Mouse (Mus musculus) midbrain, embryonic 13.5 days (tissue): ENCODE data around the gene Atp5f1. TPM values are rescaled to one million over a fixed set of nuclear protein-coding genes. Genes with fewer than 3 reads are reported as not detected.
"Not testable (repeated sequence)": the region's sequence is repeated elsewhere in the genome, so short reads cannot be mapped to it uniquely, and the experiment has no call there.

ENCODE experiments used
- ATAC-seq: fragments of 200-750 bp; cut with Nextera tagmentation; 2 replicates; pipeline ENCODE4 v1.8.0; 2017; ENCODE audit warnings: mild to moderate bottlenecking, moderate TSS enrichment, moderate library complexity
- H3K27ac ChIP-seq: fragments of 300-500 bp; sonication (generic); 2 replicates; pipeline ENCODE4 v1.5.1; 2015; ENCODE audit warnings: inconsistent platforms, mild to moderate bottlenecking, moderate library complexity
- H3K27me3 ChIP-seq: fragments of 300-500 bp; sonication (generic); 2 replicates; pipeline ENCODE4 v1.6.1; 2015; ENCODE audit warnings: mild to moderate bottlenecking, inconsistent platforms
- H3K36me3 ChIP-seq: fragments of 300-500 bp; sonication (generic); 2 replicates; pipeline ENCODE4 v1.6.1; 2015; ENCODE audit warnings: mild to moderate bottlenecking, inconsistent platforms
- H3K4me1 ChIP-seq: fragments of 300-500 bp; sonication (generic); replicated peaks from 2 replicates; pipeline ENCODE4 v1.6.1; 2015; ENCODE audit warnings: inconsistent platforms
- H3K4me2 ChIP-seq: fragments of 300-500 bp; sonication (generic); replicated peaks from 2 replicates; pipeline ENCODE4 v1.6.1; 2015; ENCODE audit warnings: moderate library complexity, mild to moderate bottlenecking, inconsistent platforms
- H3K4me3 ChIP-seq: fragments of 300-500 bp; sonication (generic); replicated peaks from 2 replicates; pipeline ENCODE4 v1.5.1; 2015; ENCODE audit warnings: mild to moderate bottlenecking, inconsistent platforms
- H3K9ac ChIP-seq: fragments of 300-500 bp; sonication (generic); replicated peaks from 2 replicates; pipeline ENCODE4 v1.6.1; 2015; ENCODE audit warnings: mild to moderate bottlenecking, inconsistent platforms
- H3K9me3 ChIP-seq: fragments of 300-500 bp; sonication (generic); 2 replicates; pipeline ENCODE4 v1.6.1; 2016; ENCODE audit warnings: mild to moderate bottlenecking, inconsistent platforms
- WGBS: fragments of 180-500 bp; shearing (Covaris S2); methylation state at CpG from one replicate; pipeline ENCODE4 v1.1.7; 2015; 5-methylcytosine and 5-hydroxymethylcytosine counted together
- polyA plus RNA-seq: library from polyadenylated mRNA; unstranded; fragments of >200 nt; fragmentation: Nextera tagmentation; extraction: Ambion mirVana; gene quantifications from 2 replicates; pipeline ENCODE4 v1.2.1, GENCODE M21; 2015

The Atp5f1 gene
- polyA plus RNA-seq, 1 experiment from 2014 or later = 541 TPM

DNA sequence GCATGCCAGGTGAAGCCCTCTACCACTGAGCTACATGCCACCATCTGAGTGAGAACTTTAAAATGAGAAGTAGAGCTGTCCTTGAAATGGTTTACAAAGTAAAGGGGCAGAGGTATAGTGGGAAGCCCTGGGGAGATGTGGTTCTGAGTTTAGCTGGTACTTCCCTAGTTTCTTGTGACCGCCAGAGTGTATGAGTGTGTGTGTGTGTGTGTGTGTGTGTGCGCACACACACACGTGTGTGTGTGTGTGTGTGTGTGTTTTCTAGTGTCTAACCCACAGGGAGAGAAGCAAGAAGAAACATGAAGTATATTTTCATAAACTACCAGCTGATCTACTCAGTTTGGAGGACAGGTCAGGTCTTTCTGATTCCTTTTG, 31.7 kb downstream of the Atp5f1 start:
- Histone ChIP-seq H3K4me3 (no peak overlapping the region), H3K27ac (no peak overlapping the region), H3K36me3 (no peaks in the 10 kb centered on the region), H3K9ac (no peak overlapping the region), H3K4me2 (no peak overlapping the region), H3K27me3 (no peaks in the 10 kb centered on the region), H3K4me1 (no peaks in the 10 kb centered on the region), H3K9me3 (no peaks in the 10 kb centered on the region)
- 90% methylated on average over 3 of the region's 3 CpGs for WGBS
- ATAC-seq = no peak

DNA sequence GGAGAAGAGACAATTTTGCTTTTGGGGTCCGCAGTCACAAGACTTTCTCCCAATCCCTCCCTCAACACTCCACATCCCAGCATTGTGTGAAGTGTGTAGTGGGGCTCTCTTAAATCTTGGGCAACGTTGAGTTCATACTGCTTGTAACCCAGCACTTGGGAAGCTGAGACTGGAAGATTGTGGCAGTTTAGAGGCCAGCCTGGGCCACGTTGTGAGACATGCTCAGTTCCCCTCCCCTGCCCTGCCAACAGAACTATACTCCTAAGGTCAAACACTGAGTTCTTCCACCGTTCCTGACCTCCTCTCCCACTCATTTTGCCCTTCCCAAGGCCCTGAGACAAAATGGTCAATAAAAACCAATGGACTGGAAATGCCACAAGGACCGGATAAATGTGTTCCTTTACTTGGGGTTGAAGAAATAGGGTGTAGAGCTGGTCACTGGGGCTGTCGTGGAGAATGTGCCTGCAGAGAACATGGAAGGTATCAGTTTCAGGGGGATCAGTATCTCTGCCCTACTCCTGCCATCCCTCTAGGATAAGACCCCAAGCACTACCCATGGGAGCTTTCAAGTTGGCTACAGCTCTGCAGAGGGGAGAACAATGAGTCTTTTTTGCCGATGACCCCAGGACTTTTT, 32.2 kb downstream of the Atp5f1 start:
- Histone ChIP-seq H3K4me1 (no peaks in the 10 kb centered on the region), H3K9ac (no peak overlapping the region), H3K27ac (no peak overlapping the region), H3K9me3 (no peaks in the 10 kb centered on the region), H3K4me3 (no peak overlapping the region), H3K36me3 (no peaks in the 10 kb centered on the region), H3K4me2 (no peak overlapping the region), H3K27me3 (no peaks in the 10 kb centered on the region)
- WGBS = 80% methylated on average over 7 of the region's 7 CpGs
- no peak for ATAC-seq

GRCm38 (mm10) chr3:105924616-105925015, 35.3 kb downstream of the Atp5f1 start:
- no peaks in the 10 kb centered on the region for H3K9me3 ChIP-seq
- no peaks in the 10 kb centered on the region for H3K4me1 ChIP-seq
- no peaks in the 10 kb centered on the region for H3K36me3 ChIP-seq
- WGBS = 89% methylated on average over 9 of the region's 9 CpGs
- no peak overlapping the region for H3K9ac ChIP-seq
- no peak overlapping the region for H3K27ac ChIP-seq
- no peak overlapping the region for H3K4me3 ChIP-seq
- H3K4me2 ChIP-seq = no peak overlapping the region
- no peak for ATAC-seq
- no peaks in the 10 kb centered on the region for H3K27me3 ChIP-seq

DNA sequence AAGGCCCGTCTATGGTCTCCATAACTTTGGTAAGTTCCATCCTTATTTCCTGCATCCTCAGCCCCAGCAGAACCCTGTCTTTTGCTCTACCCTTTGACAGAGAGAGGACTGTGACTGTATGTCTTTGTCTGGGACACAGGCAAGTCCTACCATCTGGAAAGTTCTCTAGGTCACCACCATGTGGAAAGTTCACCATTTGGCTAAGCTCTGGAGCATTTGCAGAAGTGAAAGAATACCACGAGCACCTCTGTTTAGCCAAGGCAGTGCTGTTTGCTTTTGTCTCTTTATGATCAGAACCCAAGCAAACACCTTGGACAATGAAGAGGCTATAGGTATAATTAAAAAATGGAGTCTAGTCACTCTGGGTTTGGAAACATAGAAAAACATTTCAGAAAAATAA, 37.9 kb downstream of the Atp5f1 start:
- no peaks in the 10 kb centered on the region for H3K4me1 ChIP-seq
- no peaks in the 10 kb centered on the region for H3K27me3 ChIP-seq
- H3K4me3 ChIP-seq = no peak overlapping the region
- no peaks in the 10 kb centered on the region for H3K36me3 ChIP-seq
- ATAC-seq = no peak
- no peak overlapping the region for H3K9ac ChIP-seq
- H3K27ac ChIP-seq = no peak overlapping the region
- WGBS = 89% methylated on average over 2 of the region's 2 CpGs
- H3K4me2 ChIP-seq = no peak overlapping the region
- no peaks in the 10 kb centered on the region for H3K9me3 ChIP-seq

GRCm38 (mm10) chr3:105920743-105921142, 39.2 kb downstream of the Atp5f1 start:
- H3K9me3 ChIP-seq, H3K27ac ChIP-seq, H3K27me3 ChIP-seq, ATAC-seq, H3K4me1 ChIP-seq, H3K9ac ChIP-seq, H3K4me2 ChIP-seq, H3K4me3 ChIP-seq, H3K36me3 ChIP-seq: not testable (repeated sequence)

DNA sequence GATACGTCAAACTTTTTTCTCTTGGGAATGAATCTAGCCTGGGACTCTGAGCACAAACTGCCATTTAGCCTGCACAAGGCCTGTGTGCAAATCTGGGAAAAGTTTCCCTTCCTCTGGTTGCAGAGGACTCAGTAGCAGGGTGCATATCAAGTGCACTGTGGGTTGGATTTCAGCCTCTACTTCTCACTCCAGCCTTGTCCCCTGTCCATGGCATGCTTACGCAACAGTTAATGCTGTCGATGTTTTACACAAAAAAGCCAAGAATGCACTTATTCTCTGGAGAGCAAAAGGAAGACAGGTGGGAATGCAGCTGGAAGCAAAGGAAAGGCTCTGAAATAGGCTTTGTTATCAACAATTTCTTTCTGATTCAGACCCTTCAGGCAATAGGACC, 41.5 kb downstream of the Atp5f1 start:
- H3K4me3 ChIP-seq = no peak overlapping the region
- H3K4me2 ChIP-seq = no peak overlapping the region
- H3K9ac ChIP-seq = no peak overlapping the region
- ATAC-seq = no peak
- no peaks in the 10 kb centered on the region for H3K9me3 ChIP-seq
- no peaks in the 10 kb centered on the region for H3K36me3 ChIP-seq
- WGBS = 83% methylated on average over 3 of the region's 3 CpGs
- H3K27me3 ChIP-seq = no peaks in the 10 kb centered on the region
- H3K27ac ChIP-seq = no peak overlapping the region
- H3K4me1 ChIP-seq = no peaks in the 10 kb centered on the region

DNA sequence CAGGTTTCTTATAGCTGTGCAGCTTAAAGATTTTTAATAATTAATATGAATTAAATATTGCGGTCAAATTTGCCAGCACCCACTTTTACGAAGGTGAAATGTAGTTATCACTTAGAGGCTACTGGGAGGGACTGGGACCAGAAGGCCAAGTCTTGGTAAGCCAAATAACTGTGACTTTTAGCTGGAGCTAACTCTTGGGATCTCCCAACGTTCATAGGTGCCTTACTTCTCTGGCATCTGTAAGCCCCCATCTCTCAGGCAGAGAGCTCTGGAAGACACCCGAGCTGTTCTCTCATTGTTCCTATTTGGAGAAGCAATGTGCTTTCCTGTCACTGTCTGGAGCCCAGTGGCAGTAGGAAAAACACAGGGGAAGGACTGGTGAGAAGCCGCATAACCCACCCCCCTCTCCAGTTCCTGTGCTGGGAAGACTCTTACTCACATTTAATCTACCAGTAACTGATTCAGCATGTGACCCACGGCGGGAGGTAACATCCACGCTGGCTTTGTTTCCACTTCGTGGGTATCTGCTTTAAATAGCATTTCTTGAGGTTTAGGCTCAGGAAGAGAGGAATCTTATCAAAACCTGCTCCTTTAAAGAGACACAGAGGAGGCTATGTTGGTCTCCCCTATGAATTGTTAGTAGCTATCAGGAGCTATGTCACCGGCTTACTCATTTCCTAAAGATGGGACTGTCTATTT, 42.1 kb downstream of the Atp5f1 start:
- Histone ChIP-seq H3K36me3 (no peaks in the 10 kb centered on the region), H3K4me2 (no peak overlapping the region), H3K4me3 (no peak overlapping the region), H3K4me1 (no peaks in the 10 kb centered on the region), H3K27me3 (no peaks in the 10 kb centered on the region), H3K9ac (no peak overlapping the region), H3K27ac (no peak overlapping the region), H3K9me3 (no peaks in the 10 kb centered on the region)
- no peak for ATAC-seq
- WGBS = 72% methylated on average over 10 of the region's 10 CpGs

- H3K27me3 ChIP-seq, ATAC-seq, H3K4me1 ChIP-seq, H3K4me3 ChIP-seq, H3K4me2 ChIP-seq, H3K9me3 ChIP-seq, H3K9ac ChIP-seq, H3K36me3 ChIP-seq, H3K27ac ChIP-seq: not testable (repeated sequence)
These were observed 43.4 kb downstream of the Atp5f1 start for GRCm38 (mm10) chr3:105916455-105916854.

DNA sequence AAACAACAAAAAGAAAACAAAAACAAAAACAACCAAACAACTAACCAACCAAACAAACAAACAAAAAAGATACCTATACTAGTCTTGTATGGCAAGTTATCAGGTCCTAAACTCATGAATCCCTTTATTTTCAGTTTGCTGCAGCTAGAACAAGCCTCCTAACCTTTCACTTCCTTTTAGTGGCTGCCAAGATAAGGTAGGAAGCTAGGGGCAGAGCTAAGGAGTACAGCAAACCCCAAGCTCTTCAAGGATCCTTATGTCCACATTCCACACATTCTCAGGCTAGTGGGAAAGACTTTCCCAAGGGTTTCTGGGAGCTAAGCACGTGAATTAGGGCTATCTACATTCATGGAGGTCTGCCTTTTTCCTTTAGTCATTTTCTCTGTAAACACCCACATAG, 44.6 kb downstream of the Atp5f1 start:
- no peaks in the 10 kb centered on the region for H3K36me3 ChIP-seq
- H3K9me3 ChIP-seq = no peaks in the 10 kb centered on the region
- no peaks in the 10 kb centered on the region for H3K4me1 ChIP-seq
- 47% methylated on average over 1 of the region's 1 CpGs for WGBS
- no peak overlapping the region for H3K27ac ChIP-seq
- H3K4me2 ChIP-seq = no peak overlapping the region
- no peak overlapping the region for H3K4me3 ChIP-seq
- H3K9ac ChIP-seq = no peak overlapping the region
- no peak for ATAC-seq
- H3K27me3 ChIP-seq = no peaks in the 10 kb centered on the region

DNA sequence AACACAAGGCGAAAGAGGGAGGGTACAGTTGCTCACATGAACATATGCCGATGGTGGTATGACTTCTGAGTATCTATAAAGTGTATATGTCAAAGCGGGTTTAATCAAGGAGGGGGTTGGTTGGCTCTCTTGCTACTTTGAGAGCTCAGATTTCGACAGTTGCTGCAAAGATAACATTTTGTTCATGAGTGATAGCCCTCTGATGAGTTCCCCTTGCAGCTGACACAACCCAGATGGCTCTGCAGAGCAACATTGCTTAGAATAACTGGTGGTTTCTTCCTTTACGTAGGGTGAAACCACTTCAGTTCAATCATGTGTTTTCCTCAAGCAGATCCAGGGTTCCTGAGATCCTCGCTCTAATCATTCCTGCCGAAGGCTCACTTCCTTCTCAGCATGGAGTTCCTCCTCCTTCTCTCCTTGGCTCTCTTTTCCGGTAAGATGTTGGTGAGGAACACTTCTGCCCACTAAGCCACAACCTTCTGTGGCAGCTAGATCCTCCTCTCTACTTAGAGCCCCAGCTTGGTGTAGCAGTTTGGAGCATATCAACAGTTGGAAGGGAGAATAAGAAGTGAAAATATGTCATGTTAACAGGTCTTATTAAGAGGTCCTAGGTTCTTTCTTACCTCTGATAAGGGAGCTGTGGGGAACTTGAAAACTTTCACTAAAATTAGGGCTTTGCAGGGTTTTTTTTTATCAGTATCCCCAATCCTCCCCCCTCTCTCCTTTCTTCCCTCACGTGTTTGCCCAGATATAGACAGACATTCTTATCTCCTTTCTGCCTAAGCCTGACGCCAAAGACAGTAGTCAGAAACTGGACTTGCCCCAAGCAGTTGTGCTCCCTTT, 45.8 kb downstream of the Atp5f1 start:
- no peaks in the 10 kb centered on the region for H3K36me3 ChIP-seq
- no peaks in the 10 kb centered on the region for H3K4me1 ChIP-seq
- H3K27me3 ChIP-seq = no peaks in the 10 kb centered on the region
- no peaks in the 10 kb centered on the region for H3K9me3 ChIP-seq
- ATAC-seq = no peak
- no peak overlapping the region for H3K4me2 ChIP-seq
- WGBS = 85% methylated on average over 10 of the region's 10 CpGs
- H3K27ac ChIP-seq = no peak overlapping the region
- no peak overlapping the region for H3K9ac ChIP-seq
- no peak overlapping the region for H3K4me3 ChIP-seq

DNA sequence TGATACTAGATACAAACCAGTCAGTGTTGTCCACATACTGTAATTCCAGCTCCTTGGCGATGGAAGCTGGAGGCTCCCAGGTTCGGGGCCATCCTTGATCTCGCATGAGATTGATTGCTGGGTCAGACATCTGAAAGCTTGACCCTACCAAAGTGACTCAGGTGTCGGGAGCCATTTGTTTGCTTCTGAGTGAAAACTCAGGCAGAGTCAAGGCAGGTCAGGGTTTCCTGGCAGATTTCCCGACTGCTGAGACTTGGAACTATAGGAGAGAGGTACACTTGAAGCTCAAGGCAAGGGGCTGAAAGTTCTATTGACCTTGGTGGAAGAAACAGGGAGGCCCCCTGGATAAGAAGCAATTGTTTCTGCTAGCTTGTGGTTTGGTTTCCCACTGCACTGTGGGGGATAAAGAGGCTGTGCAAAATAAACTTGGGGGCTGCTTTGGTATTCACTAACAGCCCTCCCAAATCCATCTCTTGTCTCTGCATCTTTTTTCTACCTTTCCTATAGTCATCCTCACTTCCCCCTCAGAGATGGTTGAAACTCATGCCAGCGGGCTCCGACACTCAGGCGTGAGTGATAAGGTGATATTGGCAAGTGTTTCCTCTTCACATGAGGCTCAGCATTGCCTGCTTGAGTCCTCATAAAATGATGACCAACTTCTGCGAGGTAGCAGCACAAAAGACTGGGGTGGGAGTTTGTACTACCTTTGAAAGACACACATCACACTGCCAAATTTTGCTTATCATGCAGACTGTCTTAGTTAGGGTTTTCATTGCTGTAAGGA, 47.6 kb downstream of the Atp5f1 start:
- H3K9me3 ChIP-seq = no peaks in the 10 kb centered on the region
- 85% methylated on average over 9 of the region's 9 CpGs for WGBS
- ATAC-seq = no peak
- H3K9ac ChIP-seq = no peak overlapping the region
- no peaks in the 10 kb centered on the region for H3K27me3 ChIP-seq
- H3K27ac ChIP-seq = no peak overlapping the region
- no peak overlapping the region for H3K4me3 ChIP-seq
- no peak overlapping the region for H3K4me2 ChIP-seq
- no peaks in the 10 kb centered on the region for H3K36me3 ChIP-seq
- no peaks in the 10 kb centered on the region for H3K4me1 ChIP-seq
